Mouse (Mus musculus) stomach, embryonic 15.5 days (tissue): ENCODE data around the gene Fam71e1. TPM values are rescaled to one million over a fixed set of nuclear protein-coding genes. Genes with fewer than 3 reads are reported as not detected.

Experiments
- ATAC-seq: fragments of 200-750 bp; cut with Nextera tagmentation; 2 replicates; pipeline ENCODE4 v1.8.0; 2017; ENCODE audit warnings: low read depth, moderate number of reproducible peaks, moderate TSS enrichment; ENCODE audit not compliant: insufficient read depth, low FRiP score
- H3K27ac ChIP-seq: fragments of 300-500 bp; sonication (generic); 2 replicates; pipeline ENCODE4 v1.5.1; 2015; ENCODE audit warnings: mild to moderate bottlenecking, inconsistent platforms
- H3K27me3 ChIP-seq: fragments of 300-500 bp; sonication (generic); replicated peaks from 2 replicates; pipeline ENCODE4 v1.6.1; 2015; ENCODE audit warnings: inconsistent platforms
- H3K36me3 ChIP-seq: fragments of 300-500 bp; sonication (generic); 2 replicates; pipeline ENCODE4 v1.6.1; 2015; ENCODE audit warnings: inconsistent platforms
- H3K4me1 ChIP-seq: fragments of 300-500 bp; sonication (generic); 2 replicates; pipeline ENCODE4 v1.6.1; 2015; ENCODE audit warnings: inconsistent platforms
- H3K4me2 ChIP-seq: fragments of 300-500 bp; sonication (generic); 2 replicates; pipeline ENCODE4 v1.6.1; 2015; ENCODE audit warnings: mild to moderate bottlenecking, inconsistent platforms
- H3K4me3 ChIP-seq: fragments of 300-500 bp; sonication (generic); replicated peaks from 2 replicates; pipeline ENCODE4 v1.5.1; 2015; ENCODE audit warnings: inconsistent platforms
- H3K9ac ChIP-seq: fragments of 300-500 bp; sonication (generic); 2 replicates; pipeline ENCODE4 v1.6.1; 2015; ENCODE audit warnings: inconsistent platforms
- H3K9me3 ChIP-seq: fragments of 300-500 bp; sonication (generic); 2 replicates; pipeline ENCODE4 v1.6.1; 2016; ENCODE audit warnings: inconsistent platforms
- WGBS: fragments of 180-500 bp; shearing (Covaris S2); methylation state at CpG from one replicate; pipeline ENCODE4 v1.1.7; 2015; 5-methylcytosine and 5-hydroxymethylcytosine counted together
- polyA plus RNA-seq: library from polyadenylated mRNA; unstranded; fragments of >200 nt; fragmentation: Nextera tagmentation; extraction: Ambion mirVana; gene quantifications from 2 replicates; pipeline ENCODE4 v1.2.1, GENCODE M21; 2015

Fam71e1 gene
- polyA plus RNA-seq, 1 experiment from 2014 or later: 9.1 TPM

DNA sequence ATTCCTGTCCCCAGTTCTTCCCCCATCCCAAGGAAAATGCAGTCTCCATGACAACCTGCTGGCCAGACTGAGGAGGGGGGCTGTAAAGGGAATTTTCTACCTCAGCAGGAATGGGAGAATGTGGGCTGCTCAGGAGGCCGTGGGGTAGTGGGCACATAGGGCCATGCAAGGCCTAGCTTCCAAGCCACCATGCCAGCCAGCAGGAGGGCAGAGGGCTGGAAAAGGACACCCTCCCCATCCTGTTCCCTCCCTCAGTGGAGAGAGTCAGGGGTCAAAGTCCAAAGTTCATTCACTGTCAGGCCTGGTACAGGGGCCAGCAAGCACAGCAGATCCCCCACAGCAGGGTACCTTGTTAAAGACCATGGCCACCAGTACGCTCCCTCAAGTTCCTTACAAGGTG is 31.3 kb upstream of the Fam71e1 start, which contains the start of gene Aspdh:
Gene Aspdh, plus strand, starts transcription at position 281 of the 400 bp plus-strand sequence.
- no peak for ATAC-seq
- 68% methylated on average over 2 of the region's 2 CpGs for WGBS
- H3K27me3 ChIP-seq: peaks cover 49% of the 10 kb centered on the region
- H3K9me3 ChIP-seq: no peaks in the 10 kb centered on the region
- no peak within 1 kb of the TSS for H3K4me2 ChIP-seq
- H3K36me3 ChIP-seq: no peaks in the 10 kb centered on the region
- no peak within 1 kb of the TSS for H3K9ac ChIP-seq
- H3K27ac ChIP-seq: no peak within 1 kb of the TSS
- H3K4me1 ChIP-seq: peaks cover 21% of the 10 kb centered on the region
- no peak within 1 kb of the TSS for H3K4me3 ChIP-seq

- no peak overlapping the region for H3K9ac ChIP-seq
- H3K27ac ChIP-seq: no peak overlapping the region
- 79% methylated on average over 10 of the region's 10 CpGs for WGBS
- H3K4me1 ChIP-seq: peaks cover 21% of the 10 kb centered on the region
- ATAC-seq: no peak
- H3K27me3 ChIP-seq: peaks cover 38% of the 10 kb centered on the region
- H3K4me2 ChIP-seq: no peak overlapping the region
- H3K9me3 ChIP-seq: no peaks in the 10 kb centered on the region
- no peaks in the 10 kb centered on the region for H3K36me3 ChIP-seq
- no peak overlapping the region for H3K4me3 ChIP-seq
These were observed 30.1 kb upstream of the Fam71e1 start for GRCm38 (mm10) chr7:44466006-44466887.

DNA sequence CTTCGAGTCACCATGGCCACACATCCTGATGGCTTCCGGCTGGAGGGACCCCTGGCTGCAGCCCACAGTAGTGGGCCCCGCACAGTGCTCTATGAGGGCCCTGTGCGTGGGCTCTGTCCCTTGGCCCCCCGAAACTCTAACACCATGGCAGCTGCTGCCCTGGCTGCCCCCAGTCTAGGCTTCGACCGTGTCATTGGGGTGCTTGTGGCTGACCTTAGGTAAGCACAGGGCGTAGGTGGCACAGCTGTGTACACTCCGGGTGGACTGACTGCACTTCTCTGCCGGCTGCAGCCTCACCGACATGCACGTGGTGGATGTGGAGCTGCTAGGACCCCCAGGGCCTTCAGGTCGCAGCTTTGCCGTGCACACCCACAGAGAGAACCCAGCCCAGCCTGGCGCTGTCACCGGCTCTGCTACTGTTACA is 29.5 kb upstream of the Fam71e1 start:
- Histone ChIP-seq H3K9ac (no peak overlapping the region), H3K9me3 (no peaks in the 10 kb centered on the region), H3K27me3 (peaks cover 31% of the 10 kb centered on the region), H3K4me1 (peaks cover 21% of the 10 kb centered on the region), H3K36me3 (no peaks in the 10 kb centered on the region), H3K27ac (no peak overlapping the region), H3K4me3 (no peak overlapping the region), H3K4me2 (peak overlapping the region; percentile 72; the same call in 1 of the 2 replicates)
- ATAC-seq: no peak
- 79% methylated on average over 16 of the region's 16 CpGs for WGBS

DNA sequence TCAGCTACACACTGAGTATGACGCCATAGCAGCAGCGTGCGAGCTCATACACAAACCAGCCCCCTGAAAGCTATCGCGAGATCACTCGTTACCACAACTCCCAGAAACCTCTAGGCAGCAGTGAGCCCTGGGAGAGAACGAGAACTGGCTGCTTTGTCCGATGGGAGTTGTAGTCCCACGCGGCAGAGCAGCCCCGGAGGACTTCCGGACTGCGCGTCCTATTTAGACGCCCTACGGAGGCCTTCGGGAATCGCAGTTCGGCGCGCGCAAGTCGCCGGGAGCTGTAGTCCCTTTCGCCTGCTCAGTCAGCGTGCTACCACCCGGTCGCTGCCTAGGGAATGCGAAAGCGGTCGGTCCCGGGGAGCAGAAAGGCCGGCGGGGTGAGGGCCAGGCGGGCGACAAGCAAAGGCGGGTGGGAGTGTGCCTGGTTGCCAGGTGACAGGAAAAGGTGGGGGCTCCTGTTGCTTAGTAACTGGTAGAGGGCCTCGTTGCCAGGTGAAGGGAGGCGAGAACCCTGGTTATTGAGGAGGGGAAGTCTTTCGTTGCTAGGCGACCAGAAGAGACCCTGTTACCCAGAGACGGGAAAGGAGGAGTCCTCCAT is 28.5 kb upstream of the Fam71e1 start, which contains the start of gene Josd2:
Gene Josd2, plus strand, starts transcription at position 170 of the 601 bp plus-strand sequence.
- peak; percentile 95 for ATAC-seq

GRCm38 (mm10) chr7:44468644-44469285 is 27.6 kb upstream of the Fam71e1 start:
- Histone ChIP-seq H3K9ac (peak overlapping the region; percentile 57; the same call in 1 of the 2 replicates), H3K4me2 (peak overlapping the region; percentile 72), H3K36me3 (no peaks in the 10 kb centered on the region), H3K4me1 (peaks cover 24% of the 10 kb centered on the region), H3K27ac (0 out of 2 replicates have a peak overlapping the region, but pooled peaks have one; percentile 74), H3K27me3 (peaks cover 13% of the 10 kb centered on the region), H3K9me3 (no peaks in the 10 kb centered on the region), H3K4me3 (peak overlapping the region; percentile 81)
- no peak for ATAC-seq
- 71% methylated on average over 15 of the region's 15 CpGs for WGBS

More for the DNA sequence above, 28.5 kb upstream of the Fam71e1 start, which contains the start of gene Josd2:
- Histone ChIP-seq H3K36me3 (no peaks in the 10 kb centered on the region), H3K4me2 (peak within 1 kb of the TSS; percentile 72), H3K4me3 (peak within 1 kb of the TSS; percentile 81), H3K27ac (peak within 1 kb of the TSS; percentile 74), H3K4me1 (peaks cover 20% of the 10 kb centered on the region), H3K27me3 (peaks cover 21% of the 10 kb centered on the region), H3K9ac (peak within 1 kb of the TSS; percentile 57; the same call in 1 of the 2 replicates), H3K9me3 (no peaks in the 10 kb centered on the region)
- WGBS: under 1% methylated on average over 42 of the region's 42 CpGs

GRCm38 (mm10) chr7:44469677-44470675 is 26.4 kb upstream of the Fam71e1 start:
- Histone ChIP-seq H3K4me1 (peaks cover 24% of the 10 kb centered on the region), H3K36me3 (no peaks in the 10 kb centered on the region), H3K4me3 (no peak overlapping the region), H3K27me3 (0 out of 2 replicates have a peak, but pooled peaks cover 1% of the 10 kb centered on the region), H3K9ac (no peak overlapping the region), H3K9me3 (no peaks in the 10 kb centered on the region), H3K4me2 (no peak overlapping the region), H3K27ac (no peak overlapping the region)
- WGBS: 83% methylated on average over 16 of the region's 16 CpGs
- no peak for ATAC-seq

DNA sequence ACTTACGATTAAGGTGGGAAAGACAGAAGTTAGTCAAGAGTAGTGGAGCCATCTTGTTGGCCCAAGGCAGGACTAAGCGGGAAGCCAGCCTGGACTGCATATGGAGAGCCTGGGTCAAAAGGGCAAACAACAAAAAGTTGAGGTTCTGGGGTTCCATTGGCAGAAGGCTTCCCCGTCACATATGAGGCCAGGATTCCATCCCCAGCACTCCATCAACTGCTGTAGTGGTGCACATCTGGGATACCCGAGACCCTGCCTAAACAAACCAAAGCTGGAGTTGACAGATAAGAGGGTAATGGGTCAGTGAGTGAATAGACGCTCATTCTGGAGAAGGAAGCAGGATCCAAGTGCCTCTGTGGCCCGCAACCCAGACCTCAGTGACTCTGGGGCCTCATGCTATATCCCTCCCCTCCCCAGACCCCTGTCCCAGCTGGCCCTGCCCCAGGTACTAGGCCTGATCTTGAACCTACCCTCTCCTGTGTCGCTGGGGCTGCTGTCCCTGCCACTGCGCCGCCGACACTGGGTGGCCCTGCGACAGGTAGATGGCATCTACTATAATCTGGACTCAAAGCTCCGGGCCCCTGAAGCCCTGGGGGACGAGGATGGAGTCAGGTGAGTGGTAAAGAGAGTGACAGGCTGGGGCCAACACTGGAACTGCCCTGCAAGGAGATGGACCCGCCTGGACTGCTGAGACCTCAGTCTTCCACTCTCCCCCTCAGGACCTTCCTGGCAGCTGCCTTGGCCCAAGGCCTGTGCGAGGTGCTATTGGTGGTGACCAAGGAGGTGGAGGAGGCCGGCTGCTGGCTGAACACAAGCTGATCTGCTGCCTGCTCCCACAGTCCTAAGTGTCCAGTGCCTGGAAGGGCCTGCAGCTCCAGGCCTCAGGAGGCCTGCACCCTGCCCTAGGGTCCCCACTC is 25.4 kb upstream of the Fam71e1 start:
- H3K36me3 ChIP-seq: no peaks in the 10 kb centered on the region
- H3K27me3 ChIP-seq: peaks cover 7% of the 10 kb centered on the region; the same call in 1 of the 2 replicates
- H3K4me2 ChIP-seq: no peak overlapping the region
- H3K9ac ChIP-seq: no peak overlapping the region
- H3K27ac ChIP-seq: no peak overlapping the region
- ATAC-seq: no peak
- H3K9me3 ChIP-seq: no peaks in the 10 kb centered on the region
- H3K4me1 ChIP-seq: peaks cover 24% of the 10 kb centered on the region
- WGBS: 78% methylated on average over 16 of the region's 16 CpGs
- no peak overlapping the region for H3K4me3 ChIP-seq

GRCm38 (mm10) chr7:44471880-44472557 is 24.4 kb upstream of the Fam71e1 start:
- no peak for ATAC-seq
- H3K36me3 ChIP-seq: no peaks in the 10 kb centered on the region
- WGBS: 45% methylated on average over 6 of the region's 6 CpGs

DNA sequence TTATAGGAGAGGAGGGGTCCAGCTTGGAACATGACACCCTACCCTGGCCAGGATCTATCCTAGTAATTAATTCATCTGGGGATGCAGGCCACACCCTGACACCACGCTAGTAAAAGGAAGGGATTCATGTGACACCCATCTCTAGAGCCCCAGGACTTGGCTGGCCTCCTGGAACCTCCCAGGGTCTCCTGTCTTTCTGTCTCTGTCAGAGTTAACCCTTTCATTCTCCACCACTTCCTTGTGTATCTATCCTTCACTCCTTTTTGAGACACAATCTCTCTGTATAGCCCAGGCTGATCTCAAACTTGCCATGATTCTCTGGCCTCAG is 23.9 kb upstream of the Fam71e1 start:
- Histone ChIP-seq H3K4me1 (peaks cover 18% of the 10 kb centered on the region), H3K27me3 (peaks cover 7% of the 10 kb centered on the region; the same call in 1 of the 2 replicates), H3K9me3 (no peaks in the 10 kb centered on the region), H3K9ac (no peak overlapping the region), H3K4me3 (no peak overlapping the region), H3K4me2 (no peak overlapping the region), H3K36me3 (no peaks in the 10 kb centered on the region), H3K27ac (peak overlapping the region; percentile 72; the same call in 1 of the 2 replicates)
- no peak for ATAC-seq
- WGBS: 32% methylated on average over 1 of the region's 1 CpGs

More at GRCm38 (mm10) chr7:44471880-44472557, 24.4 kb upstream of the Fam71e1 start:
- H3K4me1 ChIP-seq: peaks cover 23% of the 10 kb centered on the region
- no peak overlapping the region for H3K4me3 ChIP-seq
- no peaks in the 10 kb centered on the region for H3K9me3 ChIP-seq
- H3K27ac ChIP-seq: no peak overlapping the region
- no peak overlapping the region for H3K4me2 ChIP-seq
- peaks cover 7% of the 10 kb centered on the region; the same call in 1 of the 2 replicates for H3K27me3 ChIP-seq
- no peak overlapping the region for H3K9ac ChIP-seq
